Mouse (Mus musculus): ENCODE results near the gene Fsip1. TPM values are rescaled to one million over a fixed set of nuclear protein-coding genes. Genes with fewer than 3 reads are reported as not detected.

The Fsip1 gene
- polyA plus RNA-seq, 1 experiment from 2014 or later: 0.96 TPM

- TF ChIP-seq CTCF (IDR thresholded peaks at IDR 0.05; ENCODE audit: low read depth): no peak
- Histone ChIP-seq H3K4me2 (ENCODE audit: low read length) (no peak overlapping the region), H3K9me3 (replicated peaks; ENCODE audit: low read length) (no peaks in the 10 kb centered on the region), H3K4me3 (replicated peaks; ENCODE audit: low read depth, low read length) (no peak overlapping the region), H3K27ac (0 out of 2 replicates have a peak overlapping the region, but pooled peaks have one; percentile 15), H3K27me3 (ENCODE audit: insufficient read depth, low read length) (no peaks in the 10 kb centered on the region), H3K36me3 (ENCODE audit: insufficient read depth, low read length) (no peaks in the 10 kb centered on the region), H3K9ac (ENCODE audit: low read depth, low read length) (no peak overlapping the region), H3K4me1 (replicated peaks; ENCODE audit: insufficient read depth, low read length) (no peaks in the 10 kb centered on the region)
- 0 out of 2 replicates have a peak, but pooled peaks have one; percentile 21 for ATAC-seq (replicated peaks; ENCODE audit: low FRiP score, low read depth)
- WGBS: 74% methylated on average over 10 of the region's 10 CpGs
- DNase-seq (ENCODE audit: low spot score): no peak
Measured at GRCm38 (mm10) chr2:118174558-118175383, 82.0 kb downstream of the Fsip1 start.

- Histone ChIP-seq H3K27me3 (ENCODE audit: insufficient read depth, low read length) (no peaks in the 10 kb centered on the region), H3K4me2 (ENCODE audit: low read length) (no peak overlapping the region), H3K9ac (ENCODE audit: low read depth, low read length) (no peak overlapping the region), H3K4me1 (replicated peaks; ENCODE audit: insufficient read depth, low read length) (0 out of 2 replicates have a peak, but pooled peaks cover 5% of the 10 kb centered on the region), H3K36me3 (ENCODE audit: insufficient read depth, low read length) (no peaks in the 10 kb centered on the region), H3K27ac (no peak overlapping the region), H3K4me3 (replicated peaks; ENCODE audit: low read depth, low read length) (no peak overlapping the region), H3K9me3 (replicated peaks; ENCODE audit: low read length) (no peaks in the 10 kb centered on the region)
- DNase-seq (ENCODE audit: low spot score): no peak
- no peak for ATAC-seq (replicated peaks; ENCODE audit: low FRiP score, low read depth)
- WGBS: 58% methylated on average over 1 of the region's 1 CpGs
- no peak for TF ChIP-seq CTCF (IDR thresholded peaks at IDR 0.05; ENCODE audit: low read depth)
Measured at GRCm38 (mm10) chr2:118168225-118168624, 88.5 kb downstream of the Fsip1 start.

GRCm38 (mm10) chr2:118167731-118168130, 89.0 kb downstream of the Fsip1 start:
- ATAC-seq (replicated peaks; ENCODE audit: low FRiP score, low read depth) (no peak), DNase-seq (ENCODE audit: low spot score) (no peak)
- Histone ChIP-seq H3K4me3 (replicated peaks; ENCODE audit: low read depth, low read length) (no peak overlapping the region), H3K36me3 (ENCODE audit: insufficient read depth, low read length) (no peaks in the 10 kb centered on the region), H3K27me3 (ENCODE audit: insufficient read depth, low read length) (no peaks in the 10 kb centered on the region), H3K27ac (no peak overlapping the region), H3K4me1 (replicated peaks; ENCODE audit: insufficient read depth, low read length) (0 out of 2 replicates have a peak, but pooled peaks cover 5% of the 10 kb centered on the region), H3K4me2 (ENCODE audit: low read length) (no peak overlapping the region), H3K9me3 (replicated peaks; ENCODE audit: low read length) (no peaks in the 10 kb centered on the region), H3K9ac (ENCODE audit: low read depth, low read length) (no peak overlapping the region)
- no peak for TF ChIP-seq CTCF (IDR thresholded peaks at IDR 0.05; ENCODE audit: low read depth)
- WGBS: 74% methylated on average over 4 of the region's 4 CpGs

GRCm38 (mm10) chr2:118165691-118166090, 91.1 kb downstream of the Fsip1 start:
- H3K27me3 ChIP-seq (ENCODE audit: insufficient read depth, low read length): no peaks in the 10 kb centered on the region
- H3K9me3 ChIP-seq (replicated peaks; ENCODE audit: low read length): no peaks in the 10 kb centered on the region
- H3K27ac ChIP-seq: no peak overlapping the region; the same call in 1 of the 2 replicates
- H3K4me3 ChIP-seq (replicated peaks; ENCODE audit: low read depth, low read length): no peak overlapping the region
- WGBS: 80% methylated on average over 2 of the region's 2 CpGs
- no peak overlapping the region for H3K9ac ChIP-seq (ENCODE audit: low read depth, low read length)
- no peaks in the 10 kb centered on the region for H3K36me3 ChIP-seq (ENCODE audit: insufficient read depth, low read length)
- no peak for ATAC-seq (replicated peaks; ENCODE audit: low FRiP score, low read depth)
- DNase-seq (ENCODE audit: low spot score): no peak
- no peak for TF ChIP-seq CTCF (IDR thresholded peaks at IDR 0.05; ENCODE audit: low read depth)
- no peak overlapping the region for H3K4me2 ChIP-seq (ENCODE audit: low read length)
- 0 out of 2 replicates have a peak, but pooled peaks cover 5% of the 10 kb centered on the region for H3K4me1 ChIP-seq (replicated peaks; ENCODE audit: insufficient read depth, low read length)

- WGBS: 51% methylated on average over 6 of the region's 6 CpGs
- Histone ChIP-seq H3K36me3 (ENCODE audit: insufficient read depth, low read length) (no peaks in the 10 kb centered on the region), H3K9me3 (replicated peaks; ENCODE audit: low read length) (no peaks in the 10 kb centered on the region), H3K9ac (ENCODE audit: low read depth, low read length) (no peak overlapping the region), H3K27ac (no peak overlapping the region), H3K4me3 (replicated peaks; ENCODE audit: low read depth, low read length) (no peak overlapping the region), H3K4me2 (ENCODE audit: low read length) (no peak overlapping the region), H3K4me1 (replicated peaks; ENCODE audit: insufficient read depth, low read length) (0 out of 2 replicates have a peak, but pooled peaks cover 10% of the 10 kb centered on the region), H3K27me3 (ENCODE audit: insufficient read depth, low read length) (no peaks in the 10 kb centered on the region)
- ATAC-seq (replicated peaks; ENCODE audit: low FRiP score, low read depth) (no peak), DNase-seq (ENCODE audit: low spot score) (no peak)
- TF ChIP-seq CTCF (IDR thresholded peaks at IDR 0.05; ENCODE audit: low read depth): no peak
Measured at GRCm38 (mm10) chr2:118164137-118164536, 92.6 kb downstream of the Fsip1 start.

- WGBS: 29% methylated on average over 5 of the region's 5 CpGs
- DNase-seq (ENCODE audit: low spot score): peak; percentile 21
Measured at GRCm38 (mm10) chr2:118162486-118162885, 94.3 kb downstream of the Fsip1 start.

More at GRCm38 (mm10) chr2:118162486-118162885, 94.3 kb downstream of the Fsip1 start:
- Histone ChIP-seq H3K27me3 (ENCODE audit: insufficient read depth, low read length) (no peaks in the 10 kb centered on the region), H3K4me3 (replicated peaks; ENCODE audit: low read depth, low read length) (no peak overlapping the region), H3K36me3 (ENCODE audit: insufficient read depth, low read length) (no peaks in the 10 kb centered on the region), H3K9ac (ENCODE audit: low read depth, low read length) (no peak overlapping the region), H3K4me1 (replicated peaks; ENCODE audit: insufficient read depth, low read length) (0 out of 2 replicates have a peak, but pooled peaks cover 10% of the 10 kb centered on the region), H3K4me2 (ENCODE audit: low read length) (no peak overlapping the region), H3K27ac (no peak overlapping the region), H3K9me3 (replicated peaks; ENCODE audit: low read length) (no peaks in the 10 kb centered on the region)
- no peak for ATAC-seq (replicated peaks; ENCODE audit: low FRiP score, low read depth)
- no peak for TF ChIP-seq CTCF (IDR thresholded peaks at IDR 0.05; ENCODE audit: low read depth)
